Mouse (Mus musculus): Measurements from ENCODE around the gene Grpel1. TPM values are rescaled to one million over a fixed set of nuclear protein-coding genes. Genes with fewer than 3 reads are reported as not detected.
A peak's percentile ranks its signal among the peaks of the same experiment; 100 is the strongest.

The Grpel1 gene
- polyA plus RNA-seq, 1 experiment from 2014 or later: 62.1 TPM

GRCm38 (mm10) chr5:36479735-36480134 is 14.9 kb downstream of the Grpel1 start:
- no peak for ATAC-seq

GRCm38 (mm10) chr5:36480398-36480797 is 15.6 kb downstream of the Grpel1 start:
- H3K27ac ChIP-seq (ENCODE audit: low read depth): no peak overlapping the region
- peaks cover 6% of the 10 kb centered on the region for H3K27me3 ChIP-seq (ENCODE audit: insufficient read depth, low read length)
- TF ChIP-seq EP300 (IDR thresholded peaks at IDR 0.05; ENCODE audit: low read depth) (no peak), CTCF (IDR thresholded peaks at IDR 0.05; ENCODE audit: low read depth) (no peak)
- 69% methylated on average over 4 of the region's 4 CpGs for WGBS (ENCODE audit: insufficient replicate concordance)
- H3K4me2 ChIP-seq (ENCODE audit: low read depth, low read length): no peak overlapping the region
- H3K9me3 ChIP-seq (ENCODE audit: low read length): no peaks in the 10 kb centered on the region
- H3K9ac ChIP-seq (replicated peaks): no peak overlapping the region
- H3K36me3 ChIP-seq (replicated peaks; ENCODE audit: insufficient read depth, low read length): peaks cover 3% of the 10 kb centered on the region; the same call in 1 of the 2 replicates
- H3K4me1 ChIP-seq (ENCODE audit: insufficient read depth): peaks cover 50% of the 10 kb centered on the region
- DNase-seq: no peak
- ATAC-seq: no peak
- no peak overlapping the region for H3K4me3 ChIP-seq (ENCODE audit: low read depth, low read length)

More at GRCm38 (mm10) chr5:36479735-36480134, 14.9 kb downstream of the Grpel1 start:
- WGBS (ENCODE audit: insufficient replicate concordance): 53% methylated on average over 2 of the region's 2 CpGs
- Histone ChIP-seq H3K4me3 (ENCODE audit: low read depth, low read length) (no peak overlapping the region), H3K4me1 (ENCODE audit: insufficient read depth) (peaks cover 44% of the 10 kb centered on the region), H3K9ac (replicated peaks) (no peak overlapping the region), H3K36me3 (replicated peaks; ENCODE audit: insufficient read depth, low read length) (peaks cover 7% of the 10 kb centered on the region; the same call in 1 of the 2 replicates), H3K9me3 (ENCODE audit: low read length) (no peaks in the 10 kb centered on the region), H3K27me3 (ENCODE audit: insufficient read depth, low read length) (no peaks in the 10 kb centered on the region; the same call in 1 of the 2 replicates), H3K4me2 (ENCODE audit: low read depth, low read length) (no peak overlapping the region), H3K27ac (ENCODE audit: low read depth) (no peak overlapping the region)
- DNase-seq: no peak
- TF ChIP-seq EP300 (IDR thresholded peaks at IDR 0.05; ENCODE audit: low read depth) (no peak), CTCF (IDR thresholded peaks at IDR 0.05; ENCODE audit: low read depth) (no peak)

GRCm38 (mm10) chr5:36481114-36481513 is 16.3 kb downstream of the Grpel1 start:
- 67% methylated on average over 1 of the region's 1 CpGs for whole genome bisulfite sequencing (ENCODE audit: insufficient replicate concordance)
- no peak overlapping the region for H3K4me2 ChIP-seq (ENCODE audit: low read depth, low read length)
- no peak overlapping the region for H3K27ac ChIP-seq (ENCODE audit: low read depth)
- H3K36me3 ChIP-seq (replicated peaks; ENCODE audit: insufficient read depth, low read length): no peaks in the 10 kb centered on the region
- TF ChIP-seq EP300 (IDR thresholded peaks at IDR 0.05; ENCODE audit: low read depth): no peak
- peak; percentile 49 for TF ChIP-seq CTCF (IDR thresholded peaks at IDR 0.05; ENCODE audit: low read depth)
- H3K9ac ChIP-seq (replicated peaks): no peak overlapping the region
- no peaks in the 10 kb centered on the region for H3K9me3 ChIP-seq (ENCODE audit: low read length)
- H3K4me3 ChIP-seq (ENCODE audit: low read depth, low read length): no peak overlapping the region
- H3K4me1 ChIP-seq (ENCODE audit: insufficient read depth): peaks cover 51% of the 10 kb centered on the region
- peaks cover 13% of the 10 kb centered on the region for H3K27me3 ChIP-seq (ENCODE audit: insufficient read depth, low read length)
- no peak for DNase-seq
- no peak for ATAC-seq

- Histone ChIP-seq H3K9ac (replicated peaks) (peak overlapping the region; percentile 93), H3K4me1 (ENCODE audit: insufficient read depth) (peaks cover 47% of the 10 kb centered on the region), H3K9me3 (ENCODE audit: low read length) (no peaks in the 10 kb centered on the region), H3K4me3 (ENCODE audit: low read depth, low read length) (peak overlapping the region; percentile 81), H3K27ac (ENCODE audit: low read depth) (peak overlapping the region; percentile 88), H3K36me3 (replicated peaks; ENCODE audit: insufficient read depth, low read length) (no peaks in the 10 kb centered on the region), H3K27me3 (ENCODE audit: insufficient read depth, low read length) (peaks cover 13% of the 10 kb centered on the region), H3K4me2 (ENCODE audit: low read depth, low read length) (peak overlapping the region; percentile 94)
- DNase-seq (peak; percentile 66), ATAC-seq (no peak)
- 4% methylated on average over 53 of the region's 58 CpGs for WGBS (ENCODE audit: insufficient replicate concordance)
- TF ChIP-seq CTCF (IDR thresholded peaks at IDR 0.05; ENCODE audit: low read depth) (no peak), EP300 (IDR thresholded peaks at IDR 0.05; ENCODE audit: low read depth) (no peak)
Observed at GRCm38 (mm10) chr5:36483203-36484101, 18.7 kb downstream of the Grpel1 start.

- H3K36me3 ChIP-seq (replicated peaks; ENCODE audit: insufficient read depth, low read length): no peaks in the 10 kb centered on the region
- H3K9me3 ChIP-seq (ENCODE audit: low read length): no peaks in the 10 kb centered on the region
- ATAC-seq (peak; percentile 98), DNase-seq (peak; percentile 98)
- H3K27me3 ChIP-seq (ENCODE audit: insufficient read depth, low read length): peaks cover 13% of the 10 kb centered on the region
- H3K4me1 ChIP-seq (ENCODE audit: insufficient read depth): peaks cover 37% of the 10 kb centered on the region
- peak within 1 kb of the TSS; percentile 88 for H3K27ac ChIP-seq (ENCODE audit: low read depth)
- H3K4me3 ChIP-seq (ENCODE audit: low read depth, low read length): peak within 1 kb of the TSS; percentile 81
- peak within 1 kb of the TSS; percentile 97 for H3K4me2 ChIP-seq (ENCODE audit: low read depth, low read length)
- peak within 1 kb of the TSS; percentile 93 for H3K9ac ChIP-seq (replicated peaks)
- TF ChIP-seq CTCF (IDR thresholded peaks at IDR 0.05; ENCODE audit: low read depth) (peak; percentile 67), EP300 (IDR thresholded peaks at IDR 0.05; ENCODE audit: low read depth) (no peak)
- WGBS (ENCODE audit: insufficient replicate concordance): under 1% methylated on average over 74 of the region's 97 CpGs
Observed at GRCm38 (mm10) chr5:36484171-36484990, 19.6 kb downstream of the Grpel1 start, which contains the start of the genes Tada2b and Ccdc96. TSS of gene Tada2b (minus strand) at chr5:36484285. TSS of gene Ccdc96 (plus strand) at chr5:36484588.

Measured in liver, postnatal 0 days (tissue).